10 mouse cellular contexts compared by ENCODE assay signal in the genomic region with DNA sequence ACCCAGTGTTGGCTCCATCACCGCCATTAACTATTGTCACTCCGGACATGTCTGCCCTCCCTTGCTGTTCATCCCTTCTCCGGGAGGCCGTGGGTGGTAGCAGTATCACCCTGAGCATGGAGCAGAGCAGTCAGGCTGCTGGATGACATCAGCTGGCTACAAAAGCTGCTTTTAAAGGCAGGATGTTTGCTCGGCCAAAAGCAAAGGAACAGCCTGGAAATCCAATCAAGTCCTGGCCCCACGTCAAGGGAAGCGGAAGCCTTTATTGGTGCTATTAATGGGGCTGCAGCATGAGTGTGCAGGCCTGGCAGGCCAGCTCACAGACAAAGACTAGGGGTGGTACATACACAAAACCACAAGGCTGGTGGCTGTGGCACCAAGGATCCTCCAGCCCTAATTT. TPM values are rescaled to one million over a fixed set of nuclear protein-coding genes. Genes with fewer than 3 reads are reported as not detected.
DNase-seq lines count a peak whose midpoint lies in the region; ATAC-seq and TF ChIP-seq lines count a peak whose summit lies in the region.
"Had no signal": no experiment of that assay in that cellular context is flagged by ENCODE, and none has a peak within 500 bp of the region (broad histone marks: within the 10 kb centered on the region; RNA-seq: fewer than 3 reads in every experiment).

No protein-coding gene starts in this region.

- 71% methylated on average over 7 of the region's 7 CpGs for WGBS in kidney, adult 2 months
- WGBS in kidney, embryonic 15.5 days: 56% methylated on average over 7 of the region's 7 CpGs

- no peak overlapping the region for H3K4me2 ChIP-seq in kidney, embryonic 15.5 days

- 0 out of 2 replicates have a peak, but pooled peaks cover 2% of the 10 kb centered on the region for H3K4me1 ChIP-seq in kidney, adult 2 months (ENCODE audit: control insufficient read depth, insufficient read depth, low read length)
- H3K4me1 ChIP-seq in kidney, embryonic 15.5 days: peaks cover 16% of the 10 kb centered on the region
- peaks cover 11% of the 10 kb centered on the region for H3K4me1 ChIP-seq in brown adipose tissue, adult 24 weeks (ENCODE audit: control insufficient read depth, insufficient read depth, insufficient read length, low read length)

- no peak for ATAC-seq in kidney, embryonic 15.5 days (replicated peaks; ENCODE audit: low FRiP score)
- ATAC-seq in granulocyte monocyte progenitor cell, adult 5-6 weeks (replicated peaks; ENCODE audit: poor library complexity, severe bottlenecking): peak; percentile 38; the same call in 1 of the 2 replicates

- H3K36me3 ChIP-seq in kidney, adult 2 months (ENCODE audit: control insufficient read depth, insufficient read depth, low read length): no peaks in the 10 kb centered on the region
- no peaks in the 10 kb centered on the region for H3K36me3 ChIP-seq in kidney, embryonic 15.5 days

- 0 out of 2 replicates have a peak overlapping the region, but pooled peaks have one; percentile 17 for H3K27ac ChIP-seq in kidney, adult 2 months (ENCODE audit: insufficient read depth, low read depth, low read length)
- H3K27ac ChIP-seq in kidney, embryonic 15.5 days: no peak overlapping the region; the same call in 1 of the 2 replicates
- peak overlapping the region; percentile 81 for H3K27ac ChIP-seq in brown adipose tissue, adult 24 weeks (replicated peaks; ENCODE audit: low read depth, low read length)

- no peak overlapping the region for H3K9ac ChIP-seq in kidney, embryonic 15.5 days

- H3K27me3 ChIP-seq in kidney, adult 2 months (replicated peaks; ENCODE audit: control insufficient read depth, insufficient read depth, low read length): no peaks in the 10 kb centered on the region
- no peaks in the 10 kb centered on the region for H3K27me3 ChIP-seq in kidney, embryonic 15.5 days

- H3K9me3 ChIP-seq in kidney, embryonic 15.5 days (replicated peaks): no peaks in the 10 kb centered on the region

- no peak for TF ChIP-seq CTCF in kidney, adult 2 months (conservative IDR thresholded peaks at IDR 0.05; ENCODE audit: insufficient read depth, insufficient read length, low read depth, low read length)

- peak; percentile 67 for DNase-seq in kidney, adult 2 months
- peak; percentile 61 to 63 for DNase-seq in layer of hippocampus, postnatal 14 days (ENCODE audit: low spot score in 2 of 2)
- DNase-seq in urinary bladder, adult 18-20 months (ENCODE audit: low spot score in 2 of 2): no peak
- DNase-seq in yolk sac, embryonic 10.5 days (ENCODE audit: low spot score): no peak
- no peak for DNase-seq in thymus, postnatal 10 days (ENCODE audit: low spot score in 2 of 2)

- no peak for TF ChIP-seq POLR2A in kidney, adult 2 months (IDR thresholded peaks at IDR 0.05; ENCODE audit: low read depth, low read length)

- H3K4me3 ChIP-seq in kidney, adult 2 months (ENCODE audit: insufficient read depth, low read depth, low read length): no peak overlapping the region
- no peak overlapping the region for H3K4me3 ChIP-seq in kidney, embryonic 15.5 days (replicated peaks)
- H3K4me3 ChIP-seq in brown adipose tissue, adult 24 weeks (ENCODE audit: insufficient read depth, low read depth, low read length): no peak overlapping the region
- H3K4me3 ChIP-seq: myocyte had no signal

RNA-seq across cellular contexts. Expression of a gene that starts 36.3 kb away (rescaled TPM):
- polyA plus RNA-seq in kidney, adult 2 months (2012; rRNA removed): not detected in 2 replicates
- polyA plus RNA-seq in kidney, embryonic 15.5 days (2015; fragmentation: Nextera tagmentation; extraction: Ambion mirVana): not detected in 2 replicates
- polyA plus RNA-seq in brown adipose tissue, adult 24 weeks (2012; ENCODE audit: insufficient read depth, insufficient read length, missing spikeins): not detected in 2 replicates
- not detected in 2 replicates for total RNA-seq in granulocyte monocyte progenitor cell, adult 5-6 weeks (2014; fragmentation: Nextera tagmentation)
- total RNA-seq in granulocyte monocyte progenitor cell, adult 5-6 weeks (2017): not detected in 2 replicates
- not detected for total RNA-seq in layer of hippocampus, postnatal 14 days (2021)
- total RNA-seq: gastrocnemius, postnatal 4 days had no signal
- polyA plus RNA-seq: myocyte had no signal

RNA-seq across cellular contexts. Expression of a gene that starts 55.5 kb away (rescaled TPM):
- 40.5 and 78.8 TPM in 2 replicates for polyA plus RNA-seq in kidney, adult 2 months (2012; rRNA removed)
- 1,006 and 1,087 TPM in 2 replicates for polyA plus RNA-seq in kidney, embryonic 15.5 days (2015; fragmentation: Nextera tagmentation; extraction: Ambion mirVana)
- polyA plus RNA-seq in brown adipose tissue, adult 24 weeks (2012; ENCODE audit: insufficient read depth, insufficient read length, missing spikeins): 250 and 275 TPM in 2 replicates
- 410 and 477 TPM in 2 replicates for total RNA-seq in granulocyte monocyte progenitor cell, adult 5-6 weeks (2014; fragmentation: Nextera tagmentation)
- 1,690 and 1,803 TPM in 2 replicates for total RNA-seq in granulocyte monocyte progenitor cell, adult 5-6 weeks (2017)
- total RNA-seq in layer of hippocampus, postnatal 14 days (2021): 1,000 to 10,000 TPM; 2,088 to 2,105 TPM

Comparison
In these comparisons a context has a peak if more than half of its experiments do, and no peak if none do; other contexts are left out.
1. DNase-seq: peak in kidney, adult 2 months (single experiment) and layer of hippocampus, postnatal 14 days (2 of 2); none in urinary bladder, adult 18-20 months (0 of 2), yolk sac, embryonic 10.5 days (single experiment) and thymus, postnatal 10 days (0 of 2).